Mouse (Mus musculus) 3T3-L1 (cell line): Measurements from ENCODE around the gene Tubb2a.
A peak's percentile ranks its signal among the peaks of the same experiment; 100 is the strongest.
"Not testable (repeated sequence)": the region's sequence is repeated elsewhere in the genome, so short reads cannot be mapped to it uniquely, and the experiment has no call there.

ENCODE experiments used
- DNase-seq: peaks from one replicate; pipeline ENCODE4 v3.0.0-alpha.2; 2015; ENCODE audit warnings: low read depth, low spot score

Gene Tubb2a

GRCm38 (mm10) chr13:34095542-34096435 lies 18.0 kb upstream of the Tubb2a start:
- peak; percentile 63 for DNase-seq

DNA sequence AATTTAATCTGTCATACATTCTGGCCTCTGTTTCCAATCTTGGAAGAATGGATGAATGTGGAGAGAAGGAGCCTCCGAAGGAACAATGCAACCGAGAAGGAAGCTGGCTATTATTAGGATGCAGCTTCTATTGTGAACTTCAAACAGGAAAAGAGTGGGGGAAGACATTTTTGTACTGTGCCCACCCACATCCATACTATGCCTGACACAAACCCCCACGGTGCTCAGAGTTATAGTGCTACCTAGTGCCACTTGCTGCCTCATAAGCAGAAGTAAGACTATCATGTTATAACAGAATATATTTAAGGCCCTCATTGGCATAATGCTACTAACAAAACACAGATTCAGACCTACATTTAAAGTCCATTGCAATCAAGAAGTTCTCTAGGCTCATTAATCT lies 11.6 kb upstream of the Tubb2a start:
- no peak for DNase-seq

DNA sequence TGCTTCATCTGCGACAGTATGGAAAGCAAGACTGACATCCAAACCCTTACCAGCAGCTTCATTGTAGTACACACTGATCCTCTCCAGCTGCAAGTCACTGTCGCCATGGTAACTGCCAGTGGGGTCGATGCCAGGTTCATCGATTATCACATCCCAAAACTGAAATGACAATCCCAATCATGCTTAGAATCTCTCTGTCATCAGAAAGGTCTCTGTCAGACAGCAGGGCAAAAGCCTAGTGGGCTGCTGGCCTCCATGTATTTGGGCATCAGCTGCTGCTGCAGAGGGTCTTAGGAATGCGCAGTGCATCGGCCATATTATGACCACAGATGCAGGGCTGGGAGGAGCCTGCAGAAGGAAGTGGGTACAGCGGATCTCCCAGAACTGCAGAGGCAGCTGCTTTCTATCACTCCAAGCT lies 11.1 kb upstream of the Tubb2a start:
- no peak for DNase-seq

- peak; percentile 73 for DNase-seq
Observed at GRCm38 (mm10) chr13:34088201-34088649, 10.4 kb upstream of the Tubb2a start.

DNA sequence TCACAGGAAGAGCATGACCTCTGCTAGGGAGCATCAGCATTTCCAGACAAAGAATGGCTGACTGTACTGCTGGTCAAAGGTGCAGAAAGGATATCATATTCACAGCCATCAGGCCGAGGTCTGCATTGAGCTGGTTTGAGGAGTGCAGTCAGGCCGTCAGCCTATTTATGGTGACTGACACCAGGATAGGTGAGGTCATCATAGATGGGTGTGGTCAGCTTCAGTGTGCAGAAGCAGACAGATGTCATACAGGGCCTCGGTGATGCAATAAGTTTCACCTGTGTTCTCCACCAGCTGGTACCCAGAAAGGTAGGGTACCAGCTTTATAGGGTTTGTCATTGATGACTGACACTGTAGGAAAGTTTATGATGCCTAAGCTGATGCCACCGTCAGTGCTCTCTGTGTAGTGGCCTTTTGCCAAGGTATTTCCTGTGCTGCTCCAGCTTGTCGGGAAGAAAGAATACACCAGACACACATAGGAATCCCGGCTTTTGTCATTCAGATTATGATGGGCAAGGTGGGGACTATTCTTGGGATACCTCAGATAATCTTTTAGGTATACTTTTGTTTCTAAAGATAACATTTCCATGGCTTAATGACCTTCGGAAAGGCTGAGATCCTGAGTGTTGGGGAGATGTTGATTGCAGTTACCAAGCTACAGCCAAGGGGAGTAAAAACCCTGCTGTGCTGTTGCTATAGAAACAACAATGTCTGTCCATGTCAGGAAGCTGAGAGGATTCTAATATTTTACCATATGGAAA lies 9.4 kb upstream of the Tubb2a start:
- DNase-seq, result no peak

DNA sequence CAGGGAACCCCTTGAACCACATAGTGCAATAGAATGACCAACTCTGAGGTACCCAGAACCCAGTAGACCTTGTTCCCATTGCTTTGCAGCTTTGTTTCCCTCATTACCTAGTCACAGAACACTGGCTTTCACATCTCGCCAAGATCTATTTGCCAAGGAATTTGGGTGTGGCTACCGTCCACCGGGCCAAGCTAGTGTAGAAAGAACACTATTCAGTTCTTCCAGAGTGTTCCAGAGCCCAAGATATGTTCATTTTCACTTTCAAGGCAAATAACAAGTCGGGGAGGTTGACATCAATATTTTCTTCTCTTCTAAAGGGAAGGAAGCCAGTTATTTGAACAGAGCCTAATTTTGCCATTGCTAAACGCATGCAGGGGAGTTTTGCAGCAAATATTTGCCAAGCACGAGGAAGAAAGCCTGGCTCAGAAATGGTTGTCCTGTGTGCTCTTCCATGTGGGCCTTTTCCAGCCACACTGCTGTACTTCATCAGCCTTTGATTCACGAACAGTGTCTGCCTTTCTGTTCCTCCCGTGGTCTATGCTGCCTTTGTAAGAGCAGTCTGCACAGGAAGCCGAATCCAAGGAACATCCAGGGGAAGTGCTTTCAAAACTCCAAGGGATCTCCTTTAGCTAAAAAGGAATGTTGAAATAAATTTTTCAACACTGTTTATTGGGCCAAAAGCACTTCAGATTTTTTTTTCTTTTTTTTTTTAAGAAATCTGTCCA lies 6.4 kb upstream of the Tubb2a start:
- peak; percentile 69 for DNase-seq

GRCm38 (mm10) chr13:34081926-34082325 lies 4.1 kb upstream of the Tubb2a start:
- DNase-seq, result no peak

DNA sequence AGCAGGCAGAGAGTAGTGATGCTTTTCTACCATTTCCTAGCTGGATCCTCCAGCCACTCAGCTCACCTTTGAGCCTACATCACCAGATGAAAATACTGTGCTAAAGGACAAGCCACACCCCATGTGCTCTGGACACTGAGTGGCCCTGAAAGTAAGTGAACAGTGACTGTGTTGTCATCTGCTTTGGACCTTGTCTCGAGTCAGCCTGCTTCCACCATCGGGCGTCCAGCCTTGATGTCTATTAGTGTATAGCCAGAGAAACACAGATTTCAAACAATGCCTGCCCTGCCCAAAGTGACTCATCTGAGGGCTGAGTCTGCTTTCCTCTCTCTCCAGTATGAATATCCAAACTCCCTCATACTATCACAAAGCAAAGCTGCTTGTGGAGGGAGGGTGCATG lies 2.0 kb upstream of the Tubb2a start:
- peak; percentile 67 for DNase-seq

GRCm38 (mm10) chr13:34078500-34079280 lies 883 bp upstream of the Tubb2a start:
- DNase-seq, result no peak

DNA sequence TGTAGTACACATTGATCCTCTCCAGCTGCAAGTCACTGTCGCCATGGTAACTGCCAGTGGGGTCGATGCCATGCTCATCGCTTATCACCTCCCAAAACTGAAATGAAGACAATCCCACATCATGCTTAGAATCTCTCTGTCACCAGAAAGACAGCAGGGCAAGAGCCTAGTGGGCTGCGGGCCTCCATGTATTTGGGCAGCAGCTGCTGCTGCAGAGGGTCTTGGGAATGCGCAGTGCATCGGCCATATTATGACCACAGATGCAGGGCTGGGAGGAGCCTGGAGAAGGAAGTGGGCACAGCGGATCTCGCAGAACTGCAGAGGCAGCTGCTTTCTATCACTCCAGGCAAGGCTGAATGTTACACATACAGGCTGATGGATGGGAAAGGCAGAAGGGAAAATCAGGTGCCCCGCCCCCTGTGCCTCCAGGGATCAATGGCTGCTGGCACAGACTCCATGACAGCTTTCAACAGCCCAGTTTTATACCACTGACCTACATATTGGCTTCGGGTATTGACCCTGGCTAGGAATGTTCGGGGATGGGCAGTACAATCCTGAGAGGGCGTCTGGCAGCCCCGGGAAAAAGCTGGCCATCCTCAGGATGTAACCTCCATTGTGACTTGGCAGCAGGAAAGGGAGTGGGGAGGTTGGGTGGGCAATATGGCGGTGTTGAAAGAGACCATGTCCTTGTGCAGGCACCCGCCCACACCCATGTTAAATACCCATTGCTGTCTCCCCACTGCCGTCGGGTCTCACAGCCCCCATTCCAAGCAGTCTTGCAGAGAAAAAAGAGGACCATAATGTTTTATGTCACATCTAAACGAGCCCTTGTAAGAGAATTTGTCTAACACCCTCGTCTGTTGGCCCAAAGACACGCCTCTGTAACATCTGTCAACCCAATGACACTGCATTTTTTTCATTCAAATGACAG lies 981 bp downstream of the Tubb2a start:
- DNase-seq, result no peak

GRCm38 (mm10) chr13:34075893-34076292 lies 1.9 kb downstream of the Tubb2a start:
- DNase-seq, result peak; percentile 56

GRCm38 (mm10) chr13:34074441-34074840 lies 3.4 kb downstream of the Tubb2a start:
- not testable (repeated sequence) for DNase-seq

DNA sequence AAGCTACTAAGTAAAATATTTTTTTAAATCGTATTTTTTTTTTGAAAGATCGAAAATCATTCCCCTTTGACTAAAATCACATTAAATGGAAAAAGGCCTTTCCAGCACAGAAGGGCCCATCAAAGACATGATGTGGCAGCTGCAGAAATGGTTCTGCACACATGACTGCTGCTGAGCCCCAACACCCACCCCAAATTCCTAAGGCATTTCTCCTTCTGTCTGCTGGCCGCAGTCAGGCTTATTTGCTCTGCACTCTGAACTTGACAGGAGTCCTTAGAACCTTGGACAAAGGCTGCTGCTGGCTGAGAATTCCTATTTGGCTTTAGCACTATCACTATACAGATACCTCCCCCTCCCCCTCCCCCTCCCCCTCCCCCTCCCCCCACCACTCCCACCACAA lies 5.0 kb downstream of the Tubb2a start:
- DNase-seq, result no peak

DNA sequence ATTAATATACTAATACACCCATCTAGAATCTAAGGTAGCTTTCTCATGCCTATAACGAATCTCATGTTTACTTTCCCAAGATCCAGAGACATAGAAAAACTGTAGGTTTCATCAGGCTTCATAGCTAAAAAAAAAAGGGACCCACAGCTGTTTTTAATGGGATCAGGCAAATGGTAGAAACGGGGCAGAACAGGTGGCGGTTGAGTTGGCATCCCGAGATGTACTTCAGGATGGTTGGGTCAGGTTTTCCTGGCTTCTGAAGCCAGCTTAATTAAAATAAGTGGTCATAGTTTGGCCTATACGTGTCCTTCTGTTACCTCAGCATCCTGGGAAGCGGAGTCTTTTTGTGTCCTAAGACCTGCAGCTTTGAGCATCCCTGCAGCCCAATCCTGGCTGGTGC lies 6.0 kb downstream of the Tubb2a start:
- no peak for DNase-seq

DNA sequence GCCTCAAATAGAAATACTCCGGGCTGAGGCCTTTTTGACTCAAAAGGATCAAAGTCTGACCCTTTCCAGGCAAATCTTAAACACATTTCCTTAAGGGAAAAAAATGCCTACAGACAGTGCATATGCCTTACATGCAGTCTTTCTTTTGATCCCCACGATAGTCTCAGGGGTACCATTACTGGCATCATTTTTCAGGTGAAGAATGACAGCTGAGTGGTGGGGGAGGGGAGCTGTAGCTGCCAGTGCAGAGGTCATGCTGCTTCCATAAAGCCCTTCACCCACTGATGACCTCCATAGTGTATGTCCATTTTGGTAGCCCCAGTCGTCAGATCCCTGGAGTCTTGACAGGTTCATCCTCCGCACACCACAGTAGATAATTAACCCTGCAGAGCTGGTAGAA lies 7.5 kb downstream of the Tubb2a start:
- no peak for DNase-seq

GRCm38 (mm10) chr13:34066351-34066750 lies 11.5 kb downstream of the Tubb2a start:
- DNase-seq, result peak; percentile 77

GRCm38 (mm10) chr13:34062466-34062865 lies 15.3 kb downstream of the Tubb2a start:
- DNase-seq, result no peak

- no peak for DNase-seq
Observed at GRCm38 (mm10) chr13:34060061-34060460, 17.7 kb downstream of the Tubb2a start.

DNA sequence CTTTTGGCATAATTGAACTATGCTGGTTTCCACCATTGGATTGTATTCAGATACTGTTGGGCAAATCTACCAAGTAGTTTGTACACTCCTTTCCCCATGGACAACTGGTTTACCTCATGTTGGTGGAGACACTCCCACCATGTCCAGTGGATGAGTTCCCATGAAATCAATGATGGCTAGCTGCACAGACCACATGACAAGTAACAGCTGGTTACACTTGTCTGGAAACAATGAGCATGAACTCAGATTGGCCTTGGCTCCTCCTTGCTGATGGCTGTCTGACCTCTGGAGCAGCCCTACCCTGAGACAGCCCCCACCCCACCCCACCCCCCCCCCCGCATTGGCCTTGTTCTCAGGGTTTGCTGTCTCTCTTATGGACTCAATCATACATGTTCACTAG lies 20.6 kb downstream of the Tubb2a start:
- no peak for DNase-seq

DNA sequence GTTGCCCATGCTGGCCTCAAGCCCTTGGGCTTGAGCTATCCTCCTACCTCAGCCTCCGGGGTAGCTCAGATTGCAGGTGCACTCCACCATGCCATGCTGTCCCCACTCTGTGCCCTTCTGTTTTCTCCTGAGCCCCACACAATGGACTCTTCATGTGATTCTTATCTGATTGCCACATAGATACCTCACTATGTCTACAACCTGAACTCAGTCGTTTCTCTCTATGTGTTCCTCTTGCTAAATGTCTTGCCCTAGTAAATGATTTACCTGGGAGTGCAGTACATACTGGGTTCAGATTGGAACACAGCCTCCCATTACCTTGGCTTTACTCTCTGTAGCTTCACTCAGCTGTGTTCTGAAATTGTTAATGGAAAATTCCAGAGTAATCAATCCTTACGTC lies 22.8 kb downstream of the Tubb2a start:
- no peak for DNase-seq
